Mouse (Mus musculus): ENCODE measurements around the gene Klrb1c.
"Not testable (repeated sequence)": the region's sequence is repeated elsewhere in the genome, so short reads cannot be mapped to it uniquely, and the experiment has no call there.

Klrb1c gene

DNA sequence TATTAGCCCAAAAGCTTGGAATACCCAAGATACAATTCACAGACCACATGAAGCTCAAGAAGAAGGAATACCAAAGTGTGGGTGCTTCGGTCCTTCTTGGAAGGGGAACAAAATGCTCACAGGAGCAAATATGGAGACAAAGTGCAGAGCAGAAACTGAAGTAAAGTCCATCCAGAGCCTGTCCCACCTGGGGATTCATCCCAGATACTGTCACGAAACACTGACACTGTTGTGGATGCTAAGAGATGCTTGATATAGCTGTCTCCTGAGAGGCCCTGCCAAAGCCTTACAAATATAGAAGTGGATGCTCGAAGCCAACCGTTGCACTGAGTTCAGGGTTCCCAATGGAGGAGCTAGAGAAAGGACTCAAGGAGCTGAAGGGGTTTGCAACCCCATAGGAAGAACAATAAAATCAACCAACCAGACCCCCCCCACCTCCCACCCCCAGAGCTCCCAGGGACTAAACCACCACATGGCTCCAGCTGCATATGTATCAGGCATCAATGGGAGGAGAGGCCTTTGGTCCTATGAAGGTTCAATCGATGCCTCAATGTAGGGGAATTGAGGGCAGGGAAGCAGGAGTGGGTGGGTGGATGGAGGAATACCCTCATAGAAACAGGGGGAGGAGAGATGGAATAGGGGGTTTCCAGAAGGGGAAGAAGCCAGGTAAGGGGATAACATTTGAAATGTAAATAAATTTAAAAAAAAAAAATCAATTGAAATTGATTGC, 29.6 kb downstream of the Klrb1c start:
- DNase-seq (ENCODE audit: low read depth, low spot score) = no peak

GRCm38 (mm10) chr6:128755402-128755763, 33.6 kb downstream of the Klrb1c start:
- DNase-seq (ENCODE audit: low read depth, low spot score) = not testable (repeated sequence)

GRCm38 (mm10) chr6:128754748-128755401, 34.1 kb downstream of the Klrb1c start:
- not testable (repeated sequence) for DNase-seq (ENCODE audit: low read depth, low spot score)

GRCm38 (mm10) chr6:128754265-128754664, 34.8 kb downstream of the Klrb1c start:
- not testable (repeated sequence) for DNase-seq (ENCODE audit: low read depth, low spot score)

DNA sequence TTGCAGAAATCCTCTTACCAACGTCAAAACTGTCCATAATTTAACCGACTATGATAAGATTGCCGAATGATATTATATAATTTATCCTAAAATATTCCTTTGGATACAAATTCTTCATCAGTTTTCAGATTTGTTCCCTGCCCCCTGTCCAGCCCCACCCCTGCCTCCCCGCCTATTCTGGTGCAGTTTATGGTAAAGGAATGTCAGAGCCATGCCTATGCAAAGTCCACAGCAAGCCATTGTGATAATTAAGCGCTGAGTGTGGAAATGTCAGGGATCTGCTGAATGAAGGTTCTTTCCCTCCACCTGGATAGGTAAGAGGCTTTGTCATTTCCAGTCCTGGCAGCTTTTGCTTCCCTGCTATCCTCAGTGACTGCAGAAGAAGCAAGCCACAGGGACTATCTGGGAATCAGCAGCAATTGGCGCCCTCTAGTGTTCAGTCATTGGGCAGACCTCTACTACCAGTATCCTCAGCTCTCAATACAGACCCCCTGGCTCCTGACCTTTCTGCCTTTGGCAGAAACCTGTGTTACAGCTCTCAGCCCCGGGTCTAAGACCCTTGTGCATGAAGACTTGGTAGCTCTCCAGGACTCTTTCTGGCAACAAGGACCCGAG, 35.3 kb downstream of the Klrb1c start:
- DNase-seq (ENCODE audit: low read depth, low spot score) = not testable (repeated sequence)

DNA sequence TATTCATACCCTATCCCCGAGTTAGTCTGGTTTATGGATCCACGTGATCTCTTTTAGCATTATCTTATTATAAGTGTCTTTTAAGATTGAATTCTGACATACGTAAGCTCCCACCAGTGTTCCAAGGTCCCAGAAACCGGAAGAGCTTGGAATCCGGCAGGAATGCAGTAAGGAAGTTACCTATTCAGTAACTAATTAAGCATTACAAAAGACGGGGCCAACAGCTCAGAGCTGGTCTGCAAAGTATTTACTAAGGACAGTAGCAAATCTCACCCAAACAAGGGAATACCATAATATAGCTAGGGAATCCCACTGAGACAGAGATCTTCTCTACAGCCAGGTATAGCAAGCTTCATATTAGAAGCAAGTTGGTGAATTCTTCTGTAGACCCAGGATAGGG, 42.0 kb downstream of the Klrb1c start:
- not testable (repeated sequence) for DNase-seq (ENCODE audit: low read depth, low spot score)

- DNase-seq (ENCODE audit: low read depth, low spot score) = no peak
These were observed 51.6 kb downstream of the Klrb1c start for GRCm38 (mm10) chr6:128737445-128737844.

- DNase-seq (ENCODE audit: low read depth, low spot score) = no peak
These were observed 52.9 kb downstream of the Klrb1c start for GRCm38 (mm10) chr6:128736100-128736499.

- DNase-seq (ENCODE audit: low read depth, low spot score) = no peak
These were observed 54.1 kb downstream of the Klrb1c start for GRCm38 (mm10) chr6:128734896-128735295.

- no peak for DNase-seq (ENCODE audit: low read depth, low spot score)
These were observed 54.9 kb downstream of the Klrb1c start for GRCm38 (mm10) chr6:128733908-128734679.

DNA sequence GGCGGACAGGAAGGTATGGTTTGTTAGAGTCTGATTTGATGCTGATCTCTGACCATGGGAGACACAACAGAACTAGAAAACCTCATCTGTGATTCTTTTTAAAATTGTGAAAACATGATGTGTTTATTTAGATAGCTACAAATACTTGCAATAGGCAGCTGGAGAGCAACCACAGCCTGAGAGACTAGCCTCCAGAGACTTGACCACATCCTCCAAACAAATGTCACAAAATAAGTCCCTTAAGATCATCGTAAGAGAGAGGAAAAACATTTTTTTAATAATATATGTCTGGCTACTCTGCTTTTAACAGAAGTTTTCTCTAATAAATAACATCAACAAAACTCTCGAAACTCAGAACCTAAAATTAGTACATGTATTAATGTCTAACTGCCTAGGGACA, 57.0 kb downstream of the Klrb1c start:
- DNase-seq (ENCODE audit: low read depth, low spot score) = no peak

Data from WW6 (cell line).